Comparison of ENCODE assay signal across 7 mouse cellular contexts in genomic region chr10:128743791-128744191, GRCm38 (mm10). TPM values are rescaled to one million over a fixed set of nuclear protein-coding genes. Genes with fewer than 3 reads are reported as not detected.
A peak's percentile ranks its signal among the peaks of the same experiment; 100 is the strongest.
DNase-seq lines count a peak whose midpoint lies in the region; ATAC-seq lines count a peak whose summit lies in the region.

No protein-coding gene starts in this region.

- H3K4me1 ChIP-seq in hindbrain, embryonic 16.5 days (ENCODE audit: control insufficient read depth, insufficient read depth, low read depth, low read length) = peaks cover 21% of the 10 kb centered on the region
- peaks cover 18% of the 10 kb centered on the region for H3K4me1 ChIP-seq in limb, embryonic 13.5 days
- peaks cover 25% of the 10 kb centered on the region for H3K4me1 ChIP-seq in midbrain, embryonic 13.5 days (replicated peaks)

- H3K4me2 ChIP-seq in hindbrain, embryonic 16.5 days (ENCODE audit: low read length) = peak overlapping the region; percentile 95
- H3K4me2 ChIP-seq in limb, embryonic 13.5 days (replicated peaks) = peak overlapping the region; percentile 89
- H3K4me2 ChIP-seq in midbrain, embryonic 13.5 days (replicated peaks) = peak overlapping the region; percentile 85

- H3K27ac ChIP-seq in hindbrain, embryonic 16.5 days (ENCODE audit: low read depth, low read length) = peak overlapping the region; percentile 66
- H3K27ac ChIP-seq in limb, embryonic 13.5 days = peak overlapping the region; percentile 34; the same call in 1 of the 2 replicates
- H3K27ac ChIP-seq in midbrain, embryonic 13.5 days = no peak overlapping the region

- H3K36me3 ChIP-seq in hindbrain, embryonic 16.5 days (ENCODE audit: control insufficient read depth, insufficient read depth, low read length) = no peaks in the 10 kb centered on the region
- no peaks in the 10 kb centered on the region for H3K36me3 ChIP-seq in limb, embryonic 13.5 days
- H3K36me3 ChIP-seq in midbrain, embryonic 13.5 days = no peaks in the 10 kb centered on the region

- peak overlapping the region; percentile 70 for H3K4me3 ChIP-seq in hindbrain, embryonic 16.5 days (ENCODE audit: low read length)
- H3K4me3 ChIP-seq in limb, embryonic 13.5 days = peak overlapping the region; percentile 74
- peak overlapping the region; percentile 53 for H3K4me3 ChIP-seq in midbrain, embryonic 13.5 days (replicated peaks)

- ATAC-seq in hindbrain, embryonic 16.5 days = peak; percentile 21
- peak; percentile 25 for ATAC-seq in limb, embryonic 13.5 days (ENCODE audit: low FRiP score, low read depth)
- peak; percentile 16; the same call in 1 of the 2 replicates for ATAC-seq in midbrain, embryonic 13.5 days

- H3K9ac ChIP-seq in hindbrain, embryonic 16.5 days (ENCODE audit: low read depth, low read length) = peak overlapping the region; percentile 83
- peak overlapping the region; percentile 84 for H3K9ac ChIP-seq in limb, embryonic 13.5 days
- peak overlapping the region; percentile 71 for H3K9ac ChIP-seq in midbrain, embryonic 13.5 days (replicated peaks)

- no peaks in the 10 kb centered on the region for H3K9me3 ChIP-seq in hindbrain, embryonic 16.5 days (ENCODE audit: control insufficient read depth, low read length)
- no peaks in the 10 kb centered on the region for H3K9me3 ChIP-seq in limb, embryonic 13.5 days
- H3K9me3 ChIP-seq in midbrain, embryonic 13.5 days = no peaks in the 10 kb centered on the region

- WGBS in hindbrain, embryonic 16.5 days = 0% methylated on average over 30 of the region's 37 CpGs
- WGBS in limb, embryonic 13.5 days = under 1% methylated on average over 36 of the region's 37 CpGs
- 1% methylated on average over 27 of the region's 37 CpGs for WGBS in midbrain, embryonic 13.5 days

- DNase-seq in T-cell, adult 2 months (ENCODE audit: low spot score) = peak; percentile 35
- DNase-seq in cerebellum, postnatal 10 days = peak; percentile 88 to 92
- peak; percentile 22 to 47 for DNase-seq in gastrocnemius, adult 8-10 months (ENCODE audit: low spot score in 2 of 2)
- peak; percentile 53 to 59 for DNase-seq in spleen, postnatal 36 days (ENCODE audit: low spot score in 2 of 2)

- H3K27me3 ChIP-seq in hindbrain, embryonic 16.5 days (replicated peaks; ENCODE audit: control insufficient read depth, insufficient read depth, low read length) = peaks cover 5% of the 10 kb centered on the region; the same call in 1 of the 2 replicates
- H3K27me3 ChIP-seq in limb, embryonic 13.5 days = peaks cover 13% of the 10 kb centered on the region
- peaks cover 60% of the 10 kb centered on the region for H3K27me3 ChIP-seq in midbrain, embryonic 13.5 days

RNA-seq across cellular contexts. Expression of gene Dgka, which starts 0.9 kb away (rescaled TPM):
- 10 to 100 TPM in 1 of 4 experiments, 1 to 10 TPM in 3; 7.5 to 10.0 (median 8.0) TPM for total RNA-seq in gastrocnemius, adult 8-10 months (2022)
- 7.4 and 8.8 TPM in 2 replicates for polyA plus RNA-seq in hindbrain, embryonic 16.5 days (2015; fragmentation: Nextera tagmentation; extraction: Ambion mirVana)
- polyA plus RNA-seq in limb, embryonic 13.5 days (2015; fragmentation: Nextera tagmentation; extraction: Ambion mirVana) = 12.0 and 12.1 TPM in 2 replicates
- 5.0 TPM in 2 replicates for polyA plus RNA-seq in midbrain, embryonic 13.5 days (2015; fragmentation: Nextera tagmentation; extraction: Ambion mirVana)

RNA-seq across cellular contexts. Expression of gene Pym1, which starts 3.9 kb away (rescaled TPM):
- total RNA-seq in gastrocnemius, adult 8-10 months (2022) = 10 to 100 TPM; 10.2 to 14.0 (median 11.9) TPM
- 40.8 and 46.3 TPM in 2 replicates for polyA plus RNA-seq in hindbrain, embryonic 16.5 days (2015; fragmentation: Nextera tagmentation; extraction: Ambion mirVana)
- polyA plus RNA-seq in limb, embryonic 13.5 days (2015; fragmentation: Nextera tagmentation; extraction: Ambion mirVana) = 44.0 and 47.9 TPM in 2 replicates
- polyA plus RNA-seq in midbrain, embryonic 13.5 days (2015; fragmentation: Nextera tagmentation; extraction: Ambion mirVana) = 50.6 and 51.8 TPM in 2 replicates

RNA-seq across cellular contexts. Expression of gene Cdk2, which starts 39.0 kb away (rescaled TPM):
- total RNA-seq in gastrocnemius, adult 8-10 months (2022) = 1 to 10 TPM; 2.5 to 3.4 (median 2.6) TPM
- polyA plus RNA-seq in hindbrain, embryonic 16.5 days (2015; fragmentation: Nextera tagmentation; extraction: Ambion mirVana) = 18.3 and 24.2 TPM in 2 replicates
- 132 and 134 TPM in 2 replicates for polyA plus RNA-seq in limb, embryonic 13.5 days (2015; fragmentation: Nextera tagmentation; extraction: Ambion mirVana)
- polyA plus RNA-seq in midbrain, embryonic 13.5 days (2015; fragmentation: Nextera tagmentation; extraction: Ambion mirVana) = 36.2 TPM in 2 replicates

RNA-seq across cellular contexts. Expression of gene Pmel, which starts 39.8 kb away (rescaled TPM):
- total RNA-seq in gastrocnemius, adult 8-10 months (2022) = under 1 TPM in 1 of 4 experiments, not detected in 3; 0.25 TPM
- polyA plus RNA-seq in hindbrain, embryonic 16.5 days (2015; fragmentation: Nextera tagmentation; extraction: Ambion mirVana) = 0.83 and 0.97 TPM in 2 replicates
- 2.2 and 2.3 TPM in 2 replicates for polyA plus RNA-seq in limb, embryonic 13.5 days (2015; fragmentation: Nextera tagmentation; extraction: Ambion mirVana)
- polyA plus RNA-seq in midbrain, embryonic 13.5 days (2015; fragmentation: Nextera tagmentation; extraction: Ambion mirVana) = 0.09 and 0.15 TPM in 2 replicates

RNA-seq across cellular contexts. Expression of gene Mmp19, which starts 46.9 kb away (rescaled TPM):
- 1 to 10 TPM in 3 of 4 experiments, under 1 TPM in 1; 0.46 to 1.4 (median 1.1) TPM for total RNA-seq in gastrocnemius, adult 8-10 months (2022)
- 0.45 and 0.74 TPM in 2 replicates for polyA plus RNA-seq in hindbrain, embryonic 16.5 days (2015; fragmentation: Nextera tagmentation; extraction: Ambion mirVana)
- polyA plus RNA-seq in limb, embryonic 13.5 days (2015; fragmentation: Nextera tagmentation; extraction: Ambion mirVana) = 0.56 and 0.78 TPM in 2 replicates
- polyA plus RNA-seq in midbrain, embryonic 13.5 days (2015; fragmentation: Nextera tagmentation; extraction: Ambion mirVana) = 0.32 and 0.48 TPM in 2 replicates

Comparison
In these comparisons a context has a peak if more than half of its experiments do, and no peak if none do; other contexts are left out.
1. DNase-seq: peak in every context shown above with its lines; median percentile 90 in cerebellum, postnatal 10 days; 56 in spleen, postnatal 36 days; 35 in T-cell, adult 2 months; 34 in gastrocnemius, adult 8-10 months.